21 mouse cellular contexts compared by ENCODE assay signal in the genomic region with DNA sequence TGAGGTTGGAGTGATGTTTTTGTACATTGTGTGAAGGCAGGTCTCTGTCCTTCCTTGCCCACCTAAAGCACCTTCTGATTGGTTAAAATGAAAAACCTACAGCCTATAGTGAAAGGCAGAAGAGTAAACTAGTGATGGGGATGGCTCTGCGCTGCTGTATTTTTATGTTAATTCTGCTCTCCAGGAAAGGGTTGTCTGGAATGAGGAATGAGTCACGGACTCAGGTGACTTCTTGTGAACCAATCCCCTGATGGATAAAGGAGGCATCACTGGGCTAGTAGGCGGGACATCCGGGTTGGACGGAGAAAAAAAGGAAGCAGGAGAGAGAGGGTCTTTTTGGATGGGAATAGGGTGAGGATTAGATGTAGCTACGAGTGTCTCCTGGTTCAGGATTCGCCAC. TPM values are rescaled to one million over a fixed set of nuclear protein-coding genes. Genes with fewer than 3 reads are reported as not detected.
"Had no signal": no experiment of that assay in that cellular context is flagged by ENCODE, and none has a peak within 500 bp of the region (broad histone marks: within the 10 kb centered on the region; RNA-seq: fewer than 3 reads in every experiment).

No protein-coding gene starts in this region.

- DNase-seq: gastrocnemius, adult 2 months; gastrocnemius, postnatal 10 days; gastrocnemius, postnatal 25 days; heart, adult 18-20 months; heart, postnatal 10 days; heart, postnatal 4 days; kidney, adult 18-20 months; kidney, adult 8-10 months; kidney, postnatal 10 days; kidney, postnatal 25 days; kidney, postnatal 4 days; left cerebral cortex, postnatal 4 days had no signal

RNA-seq across cellular contexts. Expression of gene Myog, which starts 19.8 kb away (rescaled TPM):
- total RNA-seq: granulocyte monocyte progenitor cell, adult 5-6 weeks; heart, adult 18-20 months; heart, adult 8-10 months; heart, postnatal 10 days; heart, postnatal 25 days; layer of hippocampus, adult 2 months; layer of hippocampus, postnatal 10 days; layer of hippocampus, postnatal 25 days; left cerebral cortex, adult 8-10 months; left cerebral cortex, postnatal 14 days; left cerebral cortex, postnatal 4 days; liver, adult 2 months had no signal

RNA-seq across cellular contexts. Expression of gene Adora1, which starts 34.8 kb away (rescaled TPM):
- total RNA-seq: granulocyte monocyte progenitor cell, adult 5-6 weeks had no signal
